Mouse (Mus musculus): ENCODE measurements at regions not wholly inside any gene's neighbourhood (a gene's known extent, or its start where the extent isn't known, plus 50 kb on each side); places are given as distances from the start of the nearest gene placed in this dataset.

- Histone ChIP-seq H3K4me3 (no peak overlapping the region), H3K4me2 (ENCODE audit: low read depth) (no peak overlapping the region), H3K27me3 (ENCODE audit: control insufficient read depth, insufficient read depth, insufficient read length) (no peaks in the 10 kb centered on the region), H3K36me3 (ENCODE audit: control insufficient read depth, insufficient read depth) (no peaks in the 10 kb centered on the region), H3K79me2 (ENCODE audit: control insufficient read depth, insufficient read depth) (no peaks in the 10 kb centered on the region), H3ac (ENCODE audit: control insufficient read depth, insufficient read length) (no peak overlapping the region)
- no peak for TF ChIP-seq TCF12 (IDR thresholded peaks at IDR 0.05; ENCODE audit: insufficient read depth, poor library complexity, severe bottlenecking)
- TF ChIP-seq POLR2AphosphoS2 (IDR thresholded peaks at IDR 0.05; ENCODE audit: insufficient read length, low read depth) = no peak
- no peak for TF ChIP-seq USF1 (IDR thresholded peaks at IDR 0.05; ENCODE audit: low read depth)
- TF ChIP-seq CEBPB (IDR thresholded peaks at IDR 0.05; ENCODE audit: insufficient read depth, poor library complexity, severe bottlenecking) = no peak
- no peak for TF ChIP-seq SRF (IDR thresholded peaks at IDR 0.05; ENCODE audit: control insufficient read depth, insufficient read length, low read depth)
- no peak for TF ChIP-seq MYOD1 (IDR thresholded peaks at IDR 0.05; ENCODE audit: control insufficient read depth in 1 of 3, insufficient read length in 2 of 3, low read depth in 2 of 3)
- no peak for TF ChIP-seq MAX (IDR thresholded peaks at IDR 0.05; ENCODE audit: low read depth)
- no peak for TF ChIP-seq E2F4 (IDR thresholded peaks at IDR 0.05; ENCODE audit: insufficient read depth)
- TF ChIP-seq MYOG (IDR thresholded peaks at IDR 0.05; ENCODE audit: control insufficient read depth in 1 of 3, insufficient read depth in 1 of 3, insufficient read length in 2 of 3, low read depth in 2 of 3) = no peak
- no peak for TF ChIP-seq TCF3 (IDR thresholded peaks at IDR 0.05; ENCODE audit: insufficient read length, low read depth)
- TF ChIP-seq POLR2A (IDR thresholded peaks at IDR 0.05; ENCODE audit: insufficient read length, low read depth) = no peak
- TF ChIP-seq REST (IDR thresholded peaks at IDR 0.05; ENCODE audit: insufficient read depth, insufficient read length) = no peak
These were observed 479.5 kb upstream of the Arpp21 start for GRCm38 (mm10) chr9:112715197-112715762.

GRCm38 (mm10) chr9:112678866-112679265 is 443.1 kb upstream of the Arpp21 start:
- no peak for TF ChIP-seq MYOD1 (IDR thresholded peaks at IDR 0.05; ENCODE audit: control insufficient read depth in 1 of 3, insufficient read length in 2 of 3, low read depth in 2 of 3)
- no peak for TF ChIP-seq USF1 (IDR thresholded peaks at IDR 0.05; ENCODE audit: low read depth)
- TF ChIP-seq MAX (IDR thresholded peaks at IDR 0.05; ENCODE audit: low read depth) = no peak
- TF ChIP-seq E2F4 (IDR thresholded peaks at IDR 0.05; ENCODE audit: insufficient read depth) = no peak
- no peak for TF ChIP-seq POLR2A (IDR thresholded peaks at IDR 0.05; ENCODE audit: insufficient read length, low read depth)
- no peak for TF ChIP-seq MYOG (IDR thresholded peaks at IDR 0.05; ENCODE audit: control insufficient read depth in 1 of 3, insufficient read depth in 1 of 3, insufficient read length in 2 of 3, low read depth in 2 of 3)
- no peak for TF ChIP-seq TCF12 (IDR thresholded peaks at IDR 0.05; ENCODE audit: insufficient read depth, poor library complexity, severe bottlenecking)
- TF ChIP-seq POLR2AphosphoS2 (IDR thresholded peaks at IDR 0.05; ENCODE audit: insufficient read length, low read depth) = no peak
- TF ChIP-seq TCF3 (IDR thresholded peaks at IDR 0.05; ENCODE audit: insufficient read length, low read depth) = no peak
- TF ChIP-seq REST (IDR thresholded peaks at IDR 0.05; ENCODE audit: insufficient read depth, insufficient read length) = no peak
- no peak for TF ChIP-seq CEBPB (IDR thresholded peaks at IDR 0.05; ENCODE audit: insufficient read depth, poor library complexity, severe bottlenecking)
- TF ChIP-seq SRF (IDR thresholded peaks at IDR 0.05; ENCODE audit: control insufficient read depth, insufficient read length, low read depth) = no peak
- no peaks in the 10 kb centered on the region for H3K27me3 ChIP-seq (ENCODE audit: control insufficient read depth, insufficient read depth, insufficient read length)
- H3K4me3 ChIP-seq = no peak overlapping the region
- H3K79me2 ChIP-seq (ENCODE audit: control insufficient read depth, insufficient read depth) = no peaks in the 10 kb centered on the region
- no peak overlapping the region for H3ac ChIP-seq (ENCODE audit: control insufficient read depth, insufficient read length)
- no peaks in the 10 kb centered on the region for H3K36me3 ChIP-seq (ENCODE audit: control insufficient read depth, insufficient read depth)
- H3K4me2 ChIP-seq (ENCODE audit: low read depth) = no peak overlapping the region

- Histone ChIP-seq H3K4me3 (no peak overlapping the region), H3ac (ENCODE audit: control insufficient read depth, insufficient read length) (no peak overlapping the region)
These were observed 439.5 kb upstream of the Arpp21 start for GRCm38 (mm10) chr9:112675232-112675631.

More at GRCm38 (mm10) chr9:112675232-112675631, 439.5 kb upstream of the Arpp21 start:
- Histone ChIP-seq H3K36me3 (ENCODE audit: control insufficient read depth, insufficient read depth) (no peaks in the 10 kb centered on the region), H3K79me2 (ENCODE audit: control insufficient read depth, insufficient read depth) (no peaks in the 10 kb centered on the region), H3K4me2 (ENCODE audit: low read depth) (no peak overlapping the region), H3K27me3 (ENCODE audit: control insufficient read depth, insufficient read depth, insufficient read length) (no peaks in the 10 kb centered on the region)
- TF ChIP-seq MYOD1 (IDR thresholded peaks at IDR 0.05; ENCODE audit: control insufficient read depth in 1 of 3, insufficient read length in 2 of 3, low read depth in 2 of 3) (no peak), REST (IDR thresholded peaks at IDR 0.05; ENCODE audit: insufficient read depth, insufficient read length) (no peak), CEBPB (IDR thresholded peaks at IDR 0.05; ENCODE audit: insufficient read depth, poor library complexity, severe bottlenecking) (no peak), TCF3 (IDR thresholded peaks at IDR 0.05; ENCODE audit: insufficient read length, low read depth) (no peak), MYOG (IDR thresholded peaks at IDR 0.05; ENCODE audit: control insufficient read depth in 1 of 3, insufficient read depth in 1 of 3, insufficient read length in 2 of 3, low read depth in 2 of 3) (no peak), POLR2AphosphoS2 (IDR thresholded peaks at IDR 0.05; ENCODE audit: insufficient read length, low read depth) (no peak), MAX (IDR thresholded peaks at IDR 0.05; ENCODE audit: low read depth) (no peak), E2F4 (IDR thresholded peaks at IDR 0.05; ENCODE audit: insufficient read depth) (no peak), SRF (IDR thresholded peaks at IDR 0.05; ENCODE audit: control insufficient read depth, insufficient read length, low read depth) (no peak), TCF12 (IDR thresholded peaks at IDR 0.05; ENCODE audit: insufficient read depth, poor library complexity, severe bottlenecking) (no peak), USF1 (IDR thresholded peaks at IDR 0.05; ENCODE audit: low read depth) (no peak), POLR2A (IDR thresholded peaks at IDR 0.05; ENCODE audit: insufficient read length, low read depth) (no peak)

Measured in myocyte (in vitro differentiated cells).